In the genomic region with DNA sequence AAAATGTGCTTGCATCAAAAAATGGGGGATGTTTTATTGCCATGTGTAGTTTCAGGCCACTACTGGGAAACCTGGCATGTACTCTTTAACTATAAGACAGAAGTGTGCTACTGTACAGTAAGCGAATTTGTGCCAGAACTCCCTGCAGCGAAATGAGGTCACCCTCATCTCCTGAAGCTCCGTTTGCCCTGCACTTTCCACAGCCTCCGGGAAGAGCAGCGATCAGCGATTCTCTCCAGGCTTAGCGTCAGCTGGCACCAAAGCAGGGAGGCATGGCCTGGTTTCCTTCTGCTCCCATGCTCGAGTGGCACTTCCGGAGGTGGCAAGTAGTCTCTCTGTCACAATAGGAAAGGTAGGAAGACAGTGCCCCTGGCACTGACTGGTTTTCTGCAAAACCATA, we compare ENCODE assay signal across 10 mouse cellular contexts.
DNase-seq lines count a peak whose midpoint lies in the region; ATAC-seq lines count a peak whose summit lies in the region.
"Had no signal": no experiment of that assay in that cellular context is flagged by ENCODE, and none has a peak within 500 bp of the region (broad histone marks: within the 10 kb centered on the region; RNA-seq: fewer than 3 reads in every experiment).

No protein-coding gene starts in this region.

- no peak overlapping the region for H3K4me3 ChIP-seq in forebrain, embryonic 13.5 days
- no peak overlapping the region for H3K4me3 ChIP-seq in forebrain, embryonic 12.5 days (replicated peaks)
- H3K4me3 ChIP-seq in neural tube, embryonic 15.5 days (replicated peaks) = no peak overlapping the region
- H3K4me3 ChIP-seq in embryonic facial prominence, embryonic 10.5 days = no peak overlapping the region

- DNase-seq in layer of hippocampus, postnatal 10 days (ENCODE audit: low spot score in 2 of 2) = peak; percentile 31 to 49
- no peak for DNase-seq in layer of hippocampus, postnatal 25 days (ENCODE audit: extremely low spot score in 1 of 2, low spot score in 1 of 2)
- DNase-seq in cerebellum, adult 11-12 months = peak; percentile 98
- no peak for DNase-seq in thymus, postnatal 10 days (ENCODE audit: low spot score in 2 of 2)
- DNase-seq in embryonic facial prominence, embryonic 10.5 days (ENCODE audit: low spot score) = no peak
- DNase-seq: kidney, postnatal 10 days had no signal

- no peaks in the 10 kb centered on the region for H3K36me3 ChIP-seq in forebrain, embryonic 13.5 days (ENCODE audit: poor library complexity, severe bottlenecking)
- H3K36me3 ChIP-seq in forebrain, embryonic 12.5 days (replicated peaks) = no peaks in the 10 kb centered on the region
- H3K36me3 ChIP-seq in neural tube, embryonic 15.5 days = no peaks in the 10 kb centered on the region
- no peaks in the 10 kb centered on the region for H3K36me3 ChIP-seq in embryonic facial prominence, embryonic 10.5 days (replicated peaks)

- no peak overlapping the region for H3K4me2 ChIP-seq in forebrain, embryonic 13.5 days
- H3K4me2 ChIP-seq in forebrain, embryonic 12.5 days = no peak overlapping the region
- no peak overlapping the region for H3K4me2 ChIP-seq in neural tube, embryonic 15.5 days

- H3K9me3 ChIP-seq in forebrain, embryonic 13.5 days (replicated peaks) = no peaks in the 10 kb centered on the region
- H3K9me3 ChIP-seq in forebrain, embryonic 12.5 days = no peaks in the 10 kb centered on the region
- H3K9me3 ChIP-seq in neural tube, embryonic 15.5 days (replicated peaks) = no peaks in the 10 kb centered on the region
- H3K9me3 ChIP-seq in embryonic facial prominence, embryonic 10.5 days = no peaks in the 10 kb centered on the region

- H3K9ac ChIP-seq in forebrain, embryonic 13.5 days = no peak overlapping the region
- H3K9ac ChIP-seq in forebrain, embryonic 12.5 days = no peak overlapping the region
- H3K9ac ChIP-seq in neural tube, embryonic 15.5 days (replicated peaks) = no peak overlapping the region

- no peaks in the 10 kb centered on the region for H3K27me3 ChIP-seq in forebrain, embryonic 13.5 days
- H3K27me3 ChIP-seq in forebrain, embryonic 12.5 days = no peaks in the 10 kb centered on the region
- no peaks in the 10 kb centered on the region for H3K27me3 ChIP-seq in neural tube, embryonic 15.5 days (replicated peaks)
- H3K27me3 ChIP-seq in embryonic facial prominence, embryonic 10.5 days (replicated peaks; ENCODE audit: low read depth, poor library complexity, severe bottlenecking) = no peaks in the 10 kb centered on the region

- ATAC-seq in forebrain, embryonic 13.5 days = peak; percentile 56
- ATAC-seq in forebrain, embryonic 12.5 days (ENCODE audit: low FRiP score) = no peak
- 0 out of 2 replicates have a peak, but pooled peaks have one; percentile 36 for ATAC-seq in neural tube, embryonic 15.5 days (ENCODE audit: low FRiP score)

- no peak overlapping the region for H3K27ac ChIP-seq in forebrain, embryonic 13.5 days
- H3K27ac ChIP-seq in forebrain, embryonic 12.5 days = no peak overlapping the region
- no peak overlapping the region for H3K27ac ChIP-seq in neural tube, embryonic 15.5 days (replicated peaks)
- H3K27ac ChIP-seq in embryonic facial prominence, embryonic 10.5 days (replicated peaks) = no peak overlapping the region
- H3K27ac ChIP-seq: macrophage had no signal

- no peaks in the 10 kb centered on the region for H3K4me1 ChIP-seq in forebrain, embryonic 13.5 days
- no peaks in the 10 kb centered on the region for H3K4me1 ChIP-seq in forebrain, embryonic 12.5 days
- H3K4me1 ChIP-seq in neural tube, embryonic 15.5 days = no peaks in the 10 kb centered on the region
- H3K4me1 ChIP-seq in embryonic facial prominence, embryonic 10.5 days = peaks cover 6% of the 10 kb centered on the region

- WGBS in forebrain, embryonic 13.5 days = 72% methylated on average over 9 of the region's 9 CpGs
- 81% methylated on average over 9 of the region's 9 CpGs for WGBS in forebrain, embryonic 12.5 days
- 60% methylated on average over 9 of the region's 9 CpGs for WGBS in neural tube, embryonic 15.5 days
- WGBS in embryonic facial prominence, embryonic 10.5 days = 77% methylated on average over 9 of the region's 9 CpGs

Comparison
In these comparisons a context has a peak if more than half of its experiments do, and no peak if none do; other contexts are left out.
1. DNase-seq: peak in layer of hippocampus, postnatal 10 days (2 of 2) and cerebellum, adult 11-12 months (single experiment); none in layer of hippocampus, postnatal 25 days (0 of 2), thymus, postnatal 10 days (0 of 2) and embryonic facial prominence, embryonic 10.5 days (single experiment).